Mouse (Mus musculus) MEL (cell line): ENCODE results near the gene Dlx2. TPM values are rescaled to one million over a fixed set of nuclear protein-coding genes. Genes with fewer than 3 reads are reported as not detected.

Source experiments
- DNase-seq: peaks from one replicate; pipeline ENCODE4 v3.0.0; 2011; ENCODE audit warnings: low read depth, low spot score
- H3K27ac ChIP-seq: 2 replicates; pipeline ENCODE4 v1.5.1; 2012; ENCODE audit warnings: low read depth, mild to moderate bottlenecking, control low read depth, low read length, moderate library complexity; ENCODE audit not compliant: control insufficient read depth
- H3K27me3 ChIP-seq, 2 experiments: fragments of 150-350 bp in 1 of 2; sonication (generic) in 1 of 2; 2 replicates each; pipeline ENCODE4 v1.6.1; 2012; ENCODE audit warnings: low read length in 2 of 2, mild to moderate bottlenecking in 2 of 2, improper control_type of control experiment in 1 of 2, moderate library complexity in 1 of 2; ENCODE audit not compliant: insufficient read depth in 2 of 2, control insufficient read depth in 1 of 2
- H3K36me3 ChIP-seq, 2 experiments: 2 replicates each; pipeline ENCODE4 v1.6.1; 2012 to 2014; ENCODE audit warnings: low read length in 2 of 2, improper control_type of control experiment in 1 of 2, inconsistent platforms in 1 of 2, mild to moderate bottlenecking in 1 of 2; ENCODE audit not compliant: insufficient read depth in 2 of 2, control insufficient read depth in 1 of 2
- H3K4me1 ChIP-seq, 2 experiments: fragments of 150-350 bp in 1 of 2; sonication (generic) in 1 of 2; 2 replicates each; pipeline ENCODE4 v1.6.1; 2012; ENCODE audit warnings: low read length in 2 of 2, improper control_type of control experiment in 1 of 2, mild to moderate bottlenecking in 1 of 2; ENCODE audit not compliant: insufficient read depth in 2 of 2, control insufficient read depth in 1 of 2
- H3K4me3 ChIP-seq, 2 experiments: fragments of 150-350 bp in 1 of 2; sonication (generic) in 1 of 2; 2 replicates each; pipeline ENCODE4 v1.5.1; 2012; ENCODE audit warnings: low read depth in 2 of 2, low read length in 2 of 2, mild to moderate bottlenecking in 2 of 2, moderate library complexity in 2 of 2, control low read depth in 1 of 2, improper control_type of control experiment in 1 of 2; ENCODE audit not compliant: control insufficient read depth in 1 of 2, insufficient read depth in 1 of 2
- H3K79me2 ChIP-seq: 2 replicates; pipeline ENCODE4 v1.6.1; 2012; ENCODE audit warnings: mild to moderate bottlenecking, low read length, moderate library complexity; ENCODE audit not compliant: control insufficient read depth, poor library complexity, insufficient read depth
- H3K9ac ChIP-seq: 2 replicates; pipeline ENCODE4 v1.6.1; 2012; ENCODE audit warnings: low read depth, mild to moderate bottlenecking, control low read depth, low read length, moderate library complexity; ENCODE audit not compliant: control insufficient read depth, poor library complexity, severe bottlenecking
- H3K9me3 ChIP-seq: fragments of 150-350 bp; sonication (generic); replicated peaks from 2 replicates; pipeline ENCODE4 v1.6.1; 2012; ENCODE audit warnings: mild to moderate bottlenecking, low read length, improper control_type of control experiment, moderate library complexity; ENCODE audit not compliant: insufficient read depth
- CHD2 ChIP-seq: IDR thresholded peaks from 2 replicates; pipeline ENCODE4 v1.6.1; 2011; ENCODE audit warnings: low read length, improper control_type of control experiment
- CTCF ChIP-seq, 3 experiments: IDR thresholded peaks in 2 of 3; conservative IDR thresholded peaks in 1 of 3; 2 replicates each; pipeline ENCODE4 v1.5.1; 2011 to 2012; ENCODE audit warnings: low read length in 3 of 3, low read depth in 2 of 3, mild to moderate bottlenecking in 2 of 3, improper control_type of control experiment in 1 of 3, inconsistent platforms in 1 of 3, mixed read lengths in 1 of 3, moderate library complexity in 1 of 3; ENCODE audit not compliant: control insufficient read depth in 1 of 3, insufficient read depth in 1 of 3, poor library complexity in 1 of 3, severe bottlenecking in 1 of 3
- E2F4 ChIP-seq: IDR thresholded peaks from 2 replicates; pipeline ENCODE4 v1.6.1; 2011; ENCODE audit warnings: low read depth, low read length, improper control_type of control experiment, borderline replicate concordance
- ETS1 ChIP-seq: IDR thresholded peaks from 2 replicates; pipeline ENCODE4 v1.6.1; 2012; ENCODE audit warnings: low read depth, mild to moderate bottlenecking, inconsistent platforms, low read length, improper control_type of control experiment, moderate library complexity
- GABPA ChIP-seq: IDR thresholded peaks from 2 replicates; pipeline ENCODE4 v1.6.1; 2012; ENCODE audit warnings: low read depth, mild to moderate bottlenecking, inconsistent platforms, low read length, improper control_type of control experiment, moderate library complexity
- JUND ChIP-seq: IDR thresholded peaks from 2 replicates; pipeline ENCODE4 v1.6.1; 2011; ENCODE audit warnings: low read depth, mild to moderate bottlenecking, improper control_type of control experiment, low read length
- MAFK ChIP-seq: IDR thresholded peaks from 2 replicates; pipeline ENCODE4 v1.6.1; 2011; ENCODE audit warnings: low read depth, mild to moderate bottlenecking, low read length, improper control_type of control experiment, borderline replicate concordance
- MAX ChIP-seq: IDR thresholded peaks from 2 replicates; pipeline ENCODE4 v1.6.1; 2011; ENCODE audit warnings: low read length, improper control_type of control experiment
- MEF2A ChIP-seq: IDR thresholded peaks from 2 replicates; pipeline ENCODE4 v1.6.1; 2014; ENCODE audit warnings: low read depth, mild to moderate bottlenecking, inconsistent platforms, low read length, improper control_type of control experiment; ENCODE audit not compliant: poor library complexity, insufficient replicate concordance, severe bottlenecking; ENCODE audit errors: extremely low read depth
- MXI1 ChIP-seq: IDR thresholded peaks from 2 replicates; pipeline ENCODE4 v1.6.1; 2011; ENCODE audit warnings: mild to moderate bottlenecking, low read depth, low read length, improper control_type of control experiment
- MYB ChIP-seq: IDR thresholded peaks from 2 replicates; pipeline ENCODE4 v1.6.1; 2011; ENCODE audit warnings: mild to moderate bottlenecking, low read depth, low read length, improper control_type of control experiment
- POLR2AphosphoS2 ChIP-seq: IDR thresholded peaks from 2 replicates; pipeline ENCODE4 v1.6.1; 2011; ENCODE audit warnings: low read length, improper control_type of control experiment
- POLR2AphosphoS5 ChIP-seq: IDR thresholded peaks from 2 replicates; pipeline ENCODE4 v1.6.1; 2012; ENCODE audit warnings: low read depth, borderline replicate concordance, mild to moderate bottlenecking, inconsistent platforms, low read length, moderate library complexity, mixed read lengths
- RCOR1 ChIP-seq: IDR thresholded peaks from 2 replicates; pipeline ENCODE4 v1.6.1; 2012; ENCODE audit warnings: low read depth, mild to moderate bottlenecking, inconsistent platforms, low read length, improper control_type of control experiment
- SMC3 ChIP-seq: IDR thresholded peaks from 2 replicates; pipeline ENCODE4 v1.6.1; 2011; ENCODE audit warnings: low read depth, low read length, improper control_type of control experiment
- TBP ChIP-seq: IDR thresholded peaks from 2 replicates; pipeline ENCODE4 v1.8.0; 2011; ENCODE audit warnings: low read depth, low read length, improper control_type of control experiment
- TCF12 ChIP-seq: IDR thresholded peaks from 2 replicates; pipeline ENCODE4 v1.6.1; 2014; ENCODE audit warnings: low read depth, mild to moderate bottlenecking, inconsistent platforms, low read length, improper control_type of control experiment, moderate library complexity
- USF1 ChIP-seq: IDR thresholded peaks from 2 replicates; pipeline ENCODE4 v1.6.1; 2014; ENCODE audit warnings: low read depth, mild to moderate bottlenecking, inconsistent platforms, low read length, improper control_type of control experiment, moderate library complexity
- ZKSCAN1 ChIP-seq: IDR thresholded peaks from 2 replicates; pipeline ENCODE4 v1.6.1; 2012; ENCODE audit warnings: low read depth, mild to moderate bottlenecking, inconsistent platforms, low read length, improper control_type of control experiment, moderate library complexity
- ZMIZ1 ChIP-seq: IDR thresholded peaks from 2 replicates; pipeline ENCODE4 v1.6.1; 2012; ENCODE audit warnings: low read depth, mild to moderate bottlenecking, inconsistent platforms, low read length, improper control_type of control experiment, moderate library complexity
- ZNF384 ChIP-seq: IDR thresholded peaks from 2 replicates; pipeline ENCODE4 v1.6.1; 2012; ENCODE audit warnings: low read depth, mild to moderate bottlenecking, inconsistent platforms, low read length, improper control_type of control experiment
- polyA plus RNA-seq, 2 experiments: library from polyadenylated mRNA; stranded (reverse) in 1 of 2; unstranded in 1 of 2; fragments of >175 nt in 1 of 2; fragments of >200 nt in 1 of 2; gene quantifications; 2 replicates each; pipeline versions ENCODE4 v1.2.1 to v1.2.4; 2012; ENCODE audit warnings: low replicate concordance in 2 of 2, low read depth in 1 of 2; ENCODE audit not compliant: insufficient read length in 2 of 2, insufficient read depth in 1 of 2, missing spikeins in 1 of 2
- total RNA-seq: library from RNA; depleted of rRNA; stranded (reverse); fragments of 300-350 nt; gene quantifications from 2 replicates; pipeline ENCODE4 v1.2.3, GENCODE M21; 2012

Dlx2 gene
- total and polyA plus RNA-seq, 3 experiments, result not detected

DNA sequence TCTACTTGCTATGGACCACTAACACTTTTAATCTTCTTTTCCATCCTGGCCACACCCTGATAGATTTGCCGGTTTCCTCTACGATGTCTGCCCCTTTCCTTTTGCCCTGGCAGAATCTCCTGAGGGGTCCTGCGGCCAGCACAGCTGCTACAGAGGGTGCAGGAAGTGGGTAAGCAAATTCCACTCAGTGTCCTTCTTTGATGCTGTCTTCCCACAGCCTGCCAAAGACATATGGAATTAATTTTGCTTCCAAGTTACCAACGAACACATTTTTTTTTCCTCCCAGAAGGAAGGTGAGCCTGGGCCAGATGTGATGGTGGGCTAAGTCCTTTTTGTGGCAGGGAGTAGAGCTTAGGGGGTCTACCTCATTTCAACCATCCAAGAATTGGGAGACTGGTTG is 27.2 kb upstream of the Dlx2 start:
- DNase-seq, result no peak
- Histone ChIP-seq H3K9ac (no peak overlapping the region), H3K36me3 (no peaks in the 10 kb centered on the region), H3K27ac (no peak overlapping the region), H3K9me3 (no peaks in the 10 kb centered on the region), H3K4me3 (no peak overlapping the region), H3K79me2 (no peaks in the 10 kb centered on the region), H3K4me1 (no peaks in the 10 kb centered on the region), H3K27me3 (peaks cover 2 to 3% of the 10 kb centered on the region in 2 experiments; a peak in 3 of 4 replicates)
- TF ChIP-seq TCF12 (no peak), MAFK (no peak), SMC3 (no peak), ETS1 (no peak), GABPA (no peak), JUND (no peak)

DNA sequence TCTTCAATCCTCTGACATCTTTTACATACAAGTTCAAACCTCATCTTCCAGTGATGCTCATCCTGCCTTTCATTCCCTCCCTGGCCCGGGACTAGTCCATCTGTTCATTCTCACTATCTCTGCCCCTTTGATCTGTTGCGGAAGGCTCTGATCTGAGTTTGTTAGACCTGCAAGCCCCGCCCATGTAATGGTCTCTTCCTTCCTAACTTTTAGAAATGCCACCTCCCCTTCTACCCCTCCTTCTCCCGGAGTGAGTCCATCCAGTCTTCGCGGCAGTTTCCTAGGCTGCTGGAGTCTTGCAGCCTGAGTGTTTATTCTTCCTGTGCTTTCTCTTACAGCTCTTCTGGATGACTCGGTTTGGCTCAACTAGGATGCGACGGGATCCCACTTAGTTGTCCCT is 19.9 kb upstream of the Dlx2 start:
- DNase-seq, result no peak
- Histone ChIP-seq H3K9ac (no peak overlapping the region), H3K79me2 (no peaks in the 10 kb centered on the region), H3K4me3 (no peak overlapping the region), H3K9me3 (no peaks in the 10 kb centered on the region), H3K27ac (no peak overlapping the region), H3K27me3 (peaks cover 2 to 6% of the 10 kb centered on the region in 2 experiments), H3K36me3 (no peaks in the 10 kb centered on the region), H3K4me1 (no peaks in the 10 kb centered on the region)
- TF ChIP-seq CTCF (IDR thresholded peaks at IDR 0.05 in 2 of 3, conservative IDR thresholded peaks at IDR 0.05 in 1 of 3; ENCODE audit: control insufficient read depth in 1 of 3, insufficient read depth in 1 of 3, low read depth in 2 of 3, low read length in 3 of 3, poor library complexity in 1 of 3, severe bottlenecking in 1 of 3) (no peak), RCOR1 (no peak), MXI1 (no peak), TBP (no peak), SMC3 (no peak), POLR2AphosphoS5 (no peak), ZNF384 (no peak), MAFK (no peak), MYB (no peak), USF1 (no peak), ZMIZ1 (no peak), E2F4 (no peak), ZKSCAN1 (no peak), CHD2 (no peak), MAX (no peak), MEF2A (no peak), POLR2AphosphoS2 (no peak), JUND (no peak)
